Mouse (Mus musculus) cortical plate, adult 2 months (tissue): Measurements from ENCODE around the gene Kif16b.

ENCODE experiments used
- CTCF ChIP-seq: fragments of 200-500 bp; IDR thresholded peaks from 2 replicates; pipeline ENCODE4 v1.5.1; 2011; ENCODE audit warnings: mild to moderate bottlenecking, control low read depth, low read length; ENCODE audit not compliant: insufficient read depth; ENCODE audit errors: extremely low read depth
- POLR2A ChIP-seq: fragments of 200-500 bp; IDR thresholded peaks from 2 replicates; pipeline ENCODE4 v1.6.1; 2011; ENCODE audit warnings: mild to moderate bottlenecking, low read length, control low read depth; ENCODE audit not compliant: insufficient read depth; ENCODE audit errors: extremely low read depth

DNA sequence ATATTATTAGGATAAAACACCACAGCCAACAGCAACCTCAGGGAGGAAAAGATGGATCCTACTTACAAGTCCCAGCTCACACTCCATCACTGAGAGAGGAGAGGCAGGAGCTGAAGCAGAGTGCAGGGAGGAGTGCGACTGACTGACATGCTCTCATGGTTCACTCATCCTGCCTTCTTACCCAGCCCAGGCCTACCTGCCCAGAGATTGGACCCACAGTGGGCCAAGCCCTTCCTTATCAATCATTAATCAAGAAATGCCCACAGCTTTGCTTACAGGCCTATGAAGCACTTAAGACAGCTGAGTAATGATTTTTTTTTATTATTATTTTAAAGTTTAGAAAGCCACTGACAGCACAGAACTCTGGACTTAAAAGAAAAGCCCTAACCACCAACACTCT, 7.6 kb downstream of the Kif16b start:
- TF ChIP-seq POLR2A: no peak
- no peak for TF ChIP-seq CTCF
